Mouse (Mus musculus) CD4-positive, CD25-positive, alpha-beta regulatory T cell, adult 2 months (primary cell): ENCODE measurements around the gene Brd4.
"Not testable (repeated sequence)": the region's sequence is repeated elsewhere in the genome, so short reads cannot be mapped to it uniquely, and the experiment has no call there.

Experiments used
- DNase-seq: peaks from one replicate; pipeline ENCODE4 v3.0.0-alpha.2; 2012; ENCODE audit warnings: low read depth, low spot score

Gene Brd4

GRCm38 (mm10) chr17:32233174-32233573 lies 51.3 kb downstream of the Brd4 start:
- DNase-seq, result no peak

GRCm38 (mm10) chr17:32229256-32229655 lies 55.3 kb downstream of the Brd4 start:
- no peak for DNase-seq

- no peak for DNase-seq
Observed at GRCm38 (mm10) chr17:32220873-32221272, 63.6 kb downstream of the Brd4 start.

- DNase-seq, result peak; percentile 26
Observed at GRCm38 (mm10) chr17:32215587-32215986, 68.9 kb downstream of the Brd4 start.

- not testable (repeated sequence) for DNase-seq
Observed at GRCm38 (mm10) chr17:32211554-32211953, 73.0 kb downstream of the Brd4 start.

- peak; percentile 59 for DNase-seq
Observed at GRCm38 (mm10) chr17:32209752-32210151, 74.8 kb downstream of the Brd4 start.

- no peak for DNase-seq
Observed at GRCm38 (mm10) chr17:32209144-32209543, 75.4 kb downstream of the Brd4 start.

GRCm38 (mm10) chr17:32207586-32208245 lies 76.8 kb downstream of the Brd4 start:
- no peak for DNase-seq

- no peak for DNase-seq
Observed at GRCm38 (mm10) chr17:32205345-32205744, 79.2 kb downstream of the Brd4 start.

GRCm38 (mm10) chr17:32202972-32203371 lies 81.5 kb downstream of the Brd4 start:
- DNase-seq, result no peak

- DNase-seq, result peak; percentile 54
Observed at GRCm38 (mm10) chr17:32201086-32201485, 83.4 kb downstream of the Brd4 start.

GRCm38 (mm10) chr17:32199796-32200195 lies 84.7 kb downstream of the Brd4 start:
- DNase-seq, result no peak

GRCm38 (mm10) chr17:32197156-32197555 lies 87.4 kb downstream of the Brd4 start:
- DNase-seq, result no peak

- DNase-seq, result no peak
Observed at GRCm38 (mm10) chr17:32195725-32196124, 88.8 kb downstream of the Brd4 start.

GRCm38 (mm10) chr17:32193010-32193409 lies 91.5 kb downstream of the Brd4 start:
- DNase-seq, result no peak

- peak; percentile 40 for DNase-seq
Observed at GRCm38 (mm10) chr17:32189850-32190249, 94.7 kb downstream of the Brd4 start.

- DNase-seq, result peak; percentile 44
Observed at GRCm38 (mm10) chr17:32188863-32189636, 95.5 kb downstream of the Brd4 start, which contains the start of gene Ephx3. Ephx3 (minus strand) TSS chr17:32189549.

GRCm38 (mm10) chr17:32183017-32183416 lies 101.5 kb downstream of the Brd4 start:
- no peak for DNase-seq

GRCm38 (mm10) chr17:32179621-32180491 lies 104.7 kb downstream of the Brd4 start:
- DNase-seq, result no peak

GRCm38 (mm10) chr17:32176919-32177318 lies 107.6 kb downstream of the Brd4 start:
- no peak for DNase-seq

- DNase-seq, result no peak
Observed at GRCm38 (mm10) chr17:32173166-32173565, 111.4 kb downstream of the Brd4 start.

GRCm38 (mm10) chr17:32172485-32172884 lies 112.0 kb downstream of the Brd4 start:
- DNase-seq, result no peak
